Mouse (Mus musculus): ENCODE results near the gene Edem1. TPM values are rescaled to one million over a fixed set of nuclear protein-coding genes. Genes with fewer than 3 reads are reported as not detected.

The Edem1 gene
- polyA plus RNA-seq, 1 experiment from 2014 or later = 24.9 TPM

DNA sequence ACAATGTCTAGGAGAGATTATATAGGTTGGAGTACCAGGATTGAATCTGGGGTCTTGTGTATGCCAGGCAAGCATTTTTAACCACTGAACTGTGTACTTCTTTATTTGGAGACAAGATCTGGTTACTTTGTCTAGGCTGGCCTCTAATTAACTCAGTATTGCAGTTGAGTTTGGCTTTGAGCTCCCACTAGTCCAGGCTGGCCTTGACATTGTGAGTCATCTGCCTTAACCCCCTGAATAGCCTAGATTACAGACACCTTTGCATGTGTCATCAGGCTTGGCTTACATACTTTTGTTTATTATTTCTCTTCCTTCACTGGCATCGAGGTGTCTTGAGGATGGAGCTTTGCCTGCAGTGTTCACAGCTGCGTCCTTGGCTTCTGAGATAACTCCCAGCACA is 70.8 kb downstream of the Edem1 start:
- Histone ChIP-seq H3K4me2 (ENCODE audit: low read depth, low read length) (no peak overlapping the region), H3K9ac (ENCODE audit: low read length) (no peak overlapping the region), H3K36me3 (ENCODE audit: control insufficient read depth, insufficient read depth) (no peaks in the 10 kb centered on the region), H3K27ac (ENCODE audit: low read length) (no peak overlapping the region), H3K4me1 (ENCODE audit: control insufficient read depth, insufficient read depth, low read length) (no peaks in the 10 kb centered on the region), H3K27me3 (ENCODE audit: control insufficient read depth, insufficient read depth, low read length) (no peaks in the 10 kb centered on the region), H3K9me3 (replicated peaks; ENCODE audit: control insufficient read depth, low read length) (no peaks in the 10 kb centered on the region), H3K4me3 (ENCODE audit: low read length) (no peak overlapping the region)
- WGBS = 60% methylated on average over 2 of the region's 2 CpGs
- no peak for ATAC-seq (replicated peaks; ENCODE audit: extremely low read depth, insufficient read depth, low FRiP score)

DNA sequence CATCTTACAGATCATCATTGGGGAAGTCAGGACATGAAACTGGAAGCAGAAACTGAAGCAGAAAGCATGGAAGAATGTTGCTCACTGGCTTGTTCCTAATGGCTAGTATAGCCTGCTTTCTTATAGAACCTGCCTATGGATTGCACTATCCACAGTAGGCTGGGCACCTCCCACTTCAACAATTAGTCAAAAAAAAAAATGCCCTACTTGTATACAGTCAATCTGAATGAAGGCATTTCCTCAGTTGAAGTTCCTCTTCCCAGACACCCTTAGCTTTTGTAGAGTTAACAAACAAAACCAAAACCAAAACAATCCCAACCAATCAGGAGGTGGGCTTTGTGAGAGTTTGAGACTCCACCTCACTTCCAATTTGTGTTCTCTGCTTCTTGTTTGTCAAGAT is 73.7 kb downstream of the Edem1 start:
- no peak overlapping the region for H3K4me3 ChIP-seq (ENCODE audit: low read length)
- no peaks in the 10 kb centered on the region for H3K4me1 ChIP-seq (ENCODE audit: control insufficient read depth, insufficient read depth, low read length)
- H3K9me3 ChIP-seq (replicated peaks; ENCODE audit: control insufficient read depth, low read length) = no peaks in the 10 kb centered on the region
- H3K9ac ChIP-seq (ENCODE audit: low read length) = no peak overlapping the region
- ATAC-seq (replicated peaks; ENCODE audit: extremely low read depth, insufficient read depth, low FRiP score) = no peak
- H3K27ac ChIP-seq (ENCODE audit: low read length) = no peak overlapping the region
- no peaks in the 10 kb centered on the region for H3K27me3 ChIP-seq (ENCODE audit: control insufficient read depth, insufficient read depth, low read length)
- H3K4me2 ChIP-seq (ENCODE audit: low read depth, low read length) = no peak overlapping the region
- no peaks in the 10 kb centered on the region for H3K36me3 ChIP-seq (ENCODE audit: control insufficient read depth, insufficient read depth)

DNA sequence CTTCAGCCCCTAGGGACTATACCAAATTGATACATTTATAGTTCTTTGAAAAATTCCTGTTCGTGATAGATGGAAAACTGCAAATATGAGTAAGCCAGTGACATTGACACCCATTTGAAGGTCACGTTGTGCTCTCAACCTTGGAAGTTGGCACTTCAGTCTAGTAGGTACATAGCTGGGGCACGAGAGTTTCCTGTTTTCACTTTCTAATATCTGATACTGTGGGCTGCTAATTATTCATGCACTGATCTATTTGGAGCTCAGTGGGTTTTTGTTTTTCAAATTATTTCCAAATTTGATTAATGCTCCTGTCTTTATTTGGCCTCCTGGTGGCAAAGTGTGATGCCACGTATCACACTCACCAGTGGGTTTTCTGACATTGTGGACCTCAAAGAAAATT is 74.8 kb downstream of the Edem1 start:
- no peaks in the 10 kb centered on the region for H3K36me3 ChIP-seq (ENCODE audit: control insufficient read depth, insufficient read depth)
- H3K9me3 ChIP-seq (replicated peaks; ENCODE audit: control insufficient read depth, low read length) = no peaks in the 10 kb centered on the region
- H3K9ac ChIP-seq (ENCODE audit: low read length) = no peak overlapping the region
- H3K27ac ChIP-seq (ENCODE audit: low read length) = no peak overlapping the region
- no peaks in the 10 kb centered on the region for H3K27me3 ChIP-seq (ENCODE audit: control insufficient read depth, insufficient read depth, low read length)
- H3K4me2 ChIP-seq (ENCODE audit: low read depth, low read length) = no peak overlapping the region
- no peak overlapping the region for H3K4me3 ChIP-seq (ENCODE audit: low read length)
- no peaks in the 10 kb centered on the region for H3K4me1 ChIP-seq (ENCODE audit: control insufficient read depth, insufficient read depth, low read length)
- no peak for ATAC-seq (replicated peaks; ENCODE audit: extremely low read depth, insufficient read depth, low FRiP score)
- WGBS = 77% methylated on average over 4 of the region's 4 CpGs

DNA sequence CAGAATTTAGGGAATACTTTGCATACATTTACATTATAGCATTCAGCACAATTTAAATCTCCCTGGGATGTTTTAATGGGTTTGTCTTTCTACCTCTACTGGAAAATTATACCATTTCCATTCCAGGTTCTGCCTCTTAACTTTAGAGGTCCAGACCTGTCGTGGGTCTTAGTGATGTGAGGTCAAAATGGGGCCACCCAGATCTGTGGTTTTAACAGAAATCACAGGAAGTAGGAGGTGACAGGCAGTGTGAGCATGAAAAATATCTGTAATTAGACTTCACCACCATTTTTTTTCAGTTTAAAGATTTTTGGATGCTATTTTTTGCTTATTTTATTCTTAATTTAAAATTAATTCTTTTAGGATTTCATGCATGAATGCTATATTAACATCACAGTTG is 78.1 kb downstream of the Edem1 start:
- no peak overlapping the region for H3K4me3 ChIP-seq (ENCODE audit: low read length)
- H3K9me3 ChIP-seq (replicated peaks; ENCODE audit: control insufficient read depth, low read length) = no peaks in the 10 kb centered on the region
- H3K27me3 ChIP-seq (ENCODE audit: control insufficient read depth, insufficient read depth, low read length) = no peaks in the 10 kb centered on the region
- 38% methylated on average over 1 of the region's 1 CpGs for WGBS
- H3K9ac ChIP-seq (ENCODE audit: low read length) = no peak overlapping the region
- H3K4me2 ChIP-seq (ENCODE audit: low read depth, low read length) = no peak overlapping the region
- H3K4me1 ChIP-seq (ENCODE audit: control insufficient read depth, insufficient read depth, low read length) = no peaks in the 10 kb centered on the region
- no peak overlapping the region for H3K27ac ChIP-seq (ENCODE audit: low read length)
- ATAC-seq (replicated peaks; ENCODE audit: extremely low read depth, insufficient read depth, low FRiP score) = no peak
- H3K36me3 ChIP-seq (ENCODE audit: control insufficient read depth, insufficient read depth) = no peaks in the 10 kb centered on the region

Other genes with a start within 250 kb of the Edem1 start
- gene Bhlhe40, start 168.0 kb upstream of the Edem1 start, polyA plus RNA-seq (2015; fragmentation: Nextera tagmentation; extraction: Ambion mirVana) = 24.4 and 28.5 TPM in 2 replicates
- 65.3 and 72.5 TPM in 2 replicates for gene Arl8b, start 45.5 kb upstream of the Edem1 start, polyA plus RNA-seq (2015; fragmentation: Nextera tagmentation; extraction: Ambion mirVana)